Mouse (Mus musculus) lung, adult 2 months (tissue): Measurements from ENCODE around the gene Srebf2. TPM values are rescaled to one million over a fixed set of nuclear protein-coding genes. Genes with fewer than 3 reads are reported as not detected.

Source experiments
- DNase-seq: peaks from one replicate; pipeline ENCODE4 v3.0.0; 2022
- H3K4me1 ChIP-seq: fragments of 200-500 bp; 2 replicates; pipeline ENCODE4 v1.6.1; 2011; ENCODE audit warnings: low read length; ENCODE audit not compliant: control insufficient read depth, insufficient read depth
- H3K4me3 ChIP-seq: fragments of 200-500 bp; replicated peaks from 2 replicates; pipeline ENCODE3; 2011; ENCODE audit warnings: low read depth, mild to moderate bottlenecking, control low read depth, low read length; ENCODE audit errors: extremely low read depth
- CTCF ChIP-seq: fragments of 200-500 bp; IDR thresholded peaks from 2 replicates; pipeline ENCODE4 v1.5.1; 2011; ENCODE audit warnings: mild to moderate bottlenecking, low read length, control low read depth; ENCODE audit not compliant: insufficient read depth
- POLR2A ChIP-seq: fragments of 200-500 bp; IDR thresholded peaks from 2 replicates; pipeline ENCODE4 v1.6.1; 2011; ENCODE audit warnings: low read depth, mild to moderate bottlenecking, control low read depth, low read length, borderline replicate concordance; ENCODE audit errors: extremely low read depth
- WGBS: fragments of 180-500 bp; shearing (Covaris S2); methylation state at CpG from one replicate; pipeline ENCODE4 v1.1.7; 2018; 5-methylcytosine and 5-hydroxymethylcytosine counted together
- polyA plus RNA-seq: library from polyadenylated mRNA; depleted of rRNA; stranded (reverse); fragments of >200 nt; gene quantifications from 2 replicates; pipeline ENCODE4 v1.2.3, GENCODE M21; 2012

Gene Srebf2
- polyA plus RNA-seq, 1 experiment, result 261 TPM

GRCm38 (mm10) chr15:82175091-82175490 is 28.1 kb downstream of the Srebf2 start:
- no peak for DNase-seq
- H3K4me1 ChIP-seq, result no peaks in the 10 kb centered on the region
- H3K4me3 ChIP-seq, result no peak overlapping the region
- TF ChIP-seq CTCF (no peak), POLR2A (no peak)
- WGBS, result 93% methylated on average over 9 of the region's 9 CpGs

GRCm38 (mm10) chr15:82177743-82178290 is 30.8 kb downstream of the Srebf2 start:
- H3K4me3 ChIP-seq, result no peak overlapping the region
- WGBS, result 85% methylated on average over 7 of the region's 7 CpGs
- no peaks in the 10 kb centered on the region for H3K4me1 ChIP-seq
- TF ChIP-seq CTCF, result no peak
- TF ChIP-seq POLR2A, result no peak
- DNase-seq, result no peak

- WGBS, result 79% methylated on average over 5 of the region's 5 CpGs
- no peak for DNase-seq
These were observed 34.1 kb downstream of the Srebf2 start for GRCm38 (mm10) chr15:82181131-82181530.

GRCm38 (mm10) chr15:82182311-82182710 is 35.3 kb downstream of the Srebf2 start:
- Histone ChIP-seq H3K4me3 (no peak overlapping the region), H3K4me1 (no peaks in the 10 kb centered on the region)
- WGBS, result 96% methylated on average over 4 of the region's 4 CpGs
- TF ChIP-seq CTCF, result 0 out of 2 replicates have a peak, but pooled peaks have one; percentile 5
- no peak for TF ChIP-seq POLR2A
- DNase-seq, result no peak

More at GRCm38 (mm10) chr15:82181131-82181530, 34.1 kb downstream of the Srebf2 start:
- no peak overlapping the region for H3K4me3 ChIP-seq
- H3K4me1 ChIP-seq, result no peaks in the 10 kb centered on the region
- TF ChIP-seq POLR2A, result no peak
- no peak for TF ChIP-seq CTCF

GRCm38 (mm10) chr15:82183596-82183995 is 36.6 kb downstream of the Srebf2 start:
- TF ChIP-seq POLR2A (no peak), CTCF (no peak)
- WGBS, result 66% methylated on average over 10 of the region's 10 CpGs

GRCm38 (mm10) chr15:82184183-82184582 is 37.2 kb downstream of the Srebf2 start:
- DNase-seq, result no peak

More at GRCm38 (mm10) chr15:82183596-82183995, 36.6 kb downstream of the Srebf2 start:
- DNase-seq, result no peak
- H3K4me1 ChIP-seq, result no peaks in the 10 kb centered on the region
- H3K4me3 ChIP-seq, result no peak overlapping the region

GRCm38 (mm10) chr15:82184656-82185055 is 37.7 kb downstream of the Srebf2 start:
- 81% methylated on average over 10 of the region's 10 CpGs for WGBS
- no peak for DNase-seq
- Histone ChIP-seq H3K4me1 (no peaks in the 10 kb centered on the region), H3K4me3 (no peak overlapping the region)
- TF ChIP-seq CTCF (no peak), POLR2A (no peak)

More at GRCm38 (mm10) chr15:82184183-82184582, 37.2 kb downstream of the Srebf2 start:
- TF ChIP-seq CTCF (no peak), POLR2A (no peak)
- no peak overlapping the region for H3K4me3 ChIP-seq
- WGBS, result 64% methylated on average over 7 of the region's 7 CpGs
- no peaks in the 10 kb centered on the region for H3K4me1 ChIP-seq

- no peak for TF ChIP-seq POLR2A
- TF ChIP-seq CTCF, result no peak
- WGBS, result 85% methylated on average over 14 of the region's 14 CpGs
- no peak for DNase-seq
- no peaks in the 10 kb centered on the region for H3K4me1 ChIP-seq
- no peak overlapping the region for H3K4me3 ChIP-seq
These were observed 38.2 kb downstream of the Srebf2 start for GRCm38 (mm10) chr15:82185062-82185783.

GRCm38 (mm10) chr15:82186131-82186530 is 39.1 kb downstream of the Srebf2 start:
- DNase-seq, result no peak
- Histone ChIP-seq H3K4me1 (no peaks in the 10 kb centered on the region), H3K4me3 (no peak overlapping the region)
- 75% methylated on average over 14 of the region's 14 CpGs for WGBS
- no peak for TF ChIP-seq POLR2A
- TF ChIP-seq CTCF, result no peak

GRCm38 (mm10) chr15:82186931-82187330 is 40.0 kb downstream of the Srebf2 start:
- Histone ChIP-seq H3K4me3 (no peak overlapping the region), H3K4me1 (no peaks in the 10 kb centered on the region)
- WGBS, result 65% methylated on average over 5 of the region's 5 CpGs
- TF ChIP-seq CTCF, result no peak
- no peak for DNase-seq
